Mouse (Mus musculus) B cell, adult (primary cell): ENCODE results near the gene Olfr1224-ps1. TPM values are rescaled to one million over a fixed set of nuclear protein-coding genes. Genes with fewer than 3 reads are reported as not detected.

ENCODE experiments used
- total RNA-seq: library from RNA; stranded (reverse); gene quantifications from 4 replicates; pipeline ENCODE4 v1.2.4, GENCODE M21; 2023; ENCODE audit not compliant: inconsistent age

The Olfr1224-ps1 gene
- total RNA-seq, result not detected in 4 replicates

DNA sequence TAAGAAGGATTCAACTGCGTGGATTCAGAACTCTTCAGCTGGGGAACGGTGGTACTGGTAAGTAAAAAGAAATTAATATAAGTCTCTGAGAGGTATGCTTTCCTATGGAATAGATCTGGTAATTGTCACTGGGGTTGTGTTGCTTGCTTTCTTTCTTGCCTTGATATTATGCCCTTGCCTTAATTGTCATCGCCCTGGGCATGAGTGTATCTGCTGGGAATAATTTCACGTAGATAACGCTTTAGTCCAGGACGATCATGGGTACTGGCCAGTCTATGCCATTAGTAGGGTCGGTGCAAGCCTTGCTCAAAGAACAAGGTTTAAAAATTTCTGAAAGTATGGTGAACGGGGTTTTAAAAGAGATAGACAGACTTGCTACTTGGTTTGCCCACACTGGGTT lies at the start of gene Olfr1224-ps1:
TSS of gene Olfr1224-ps1 (minus strand) at position 101 of the 400 bp plus-strand sequence.

DNA sequence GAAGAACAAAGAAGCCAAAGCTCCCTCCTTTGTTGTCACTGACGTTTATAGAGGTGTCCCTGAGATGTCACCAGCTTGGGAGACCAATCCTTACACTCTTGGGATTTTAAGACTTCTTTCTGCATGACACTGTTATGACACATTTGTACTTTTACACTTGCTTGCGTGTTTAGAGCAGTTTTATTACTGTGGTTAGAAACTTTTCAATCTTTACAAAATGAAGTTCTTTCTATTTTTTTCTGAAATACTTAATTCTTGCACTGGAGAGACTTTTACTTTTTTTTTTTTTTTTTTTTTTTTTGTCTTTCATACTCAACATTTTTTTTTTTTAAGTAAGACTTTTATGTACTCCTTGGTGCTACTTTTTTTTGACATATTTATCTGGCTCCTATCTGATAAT lies 36.1 kb upstream of the Olfr1224-ps1 start, which contains the start of gene Olfr1226:
TSS of gene Olfr1226 (minus strand) at position 101 of the 400 bp plus-strand sequence.

DNA sequence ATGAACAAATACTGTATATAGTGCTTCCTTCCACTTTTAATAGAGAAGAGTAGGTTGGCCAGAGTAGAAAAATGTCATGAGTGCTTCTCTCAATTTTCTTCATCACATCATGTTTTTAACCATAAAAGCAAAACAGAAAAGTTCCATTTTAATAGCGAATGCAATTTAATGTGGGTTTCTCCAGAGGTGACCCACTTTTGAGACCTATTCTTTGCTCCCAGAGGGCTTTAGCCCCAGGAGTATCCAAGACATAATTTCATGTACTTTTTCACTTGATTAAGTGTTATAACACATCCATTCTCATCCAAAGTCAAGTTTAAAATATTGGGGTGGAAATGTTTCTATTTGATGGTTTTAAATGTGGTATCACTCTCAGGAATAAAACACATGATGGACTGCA lies 10.7 kb upstream of the Olfr1224-ps1 start, which contains the start of gene Olfr1225:
TSS of gene Olfr1225 (minus strand) at position 101 of the 400 bp plus-strand sequence.

DNA sequence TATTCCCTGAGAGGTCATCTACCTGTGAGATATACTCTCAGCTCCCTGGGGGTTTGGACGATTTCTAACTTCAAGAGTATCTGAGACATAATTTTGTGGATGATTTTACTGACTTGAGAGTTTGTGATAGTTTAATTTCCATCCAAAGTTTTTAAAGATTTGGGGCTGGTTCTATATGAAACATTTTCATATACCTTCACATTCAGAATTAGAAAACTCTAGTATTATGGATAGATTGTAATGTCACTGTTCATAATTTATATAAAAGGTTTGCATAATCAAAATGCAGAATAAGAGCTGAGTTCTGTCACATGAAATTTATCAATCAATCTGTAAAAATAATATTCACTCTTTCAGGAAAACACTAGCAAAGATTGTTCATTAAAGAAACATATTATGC lies 12.4 kb downstream of the Olfr1224-ps1 start, which contains the start of gene Olfr1223:
TSS of gene Olfr1223 (minus strand) at position 101 of the 400 bp plus-strand sequence.

GRCm38 (mm10) chr2:89132954-89133353 lies 30.9 kb downstream of the Olfr1224-ps1 start, which contains the start of gene Olfr1222:
Gene Olfr1222, minus strand, starts transcription at chr2:89133054.

DNA sequence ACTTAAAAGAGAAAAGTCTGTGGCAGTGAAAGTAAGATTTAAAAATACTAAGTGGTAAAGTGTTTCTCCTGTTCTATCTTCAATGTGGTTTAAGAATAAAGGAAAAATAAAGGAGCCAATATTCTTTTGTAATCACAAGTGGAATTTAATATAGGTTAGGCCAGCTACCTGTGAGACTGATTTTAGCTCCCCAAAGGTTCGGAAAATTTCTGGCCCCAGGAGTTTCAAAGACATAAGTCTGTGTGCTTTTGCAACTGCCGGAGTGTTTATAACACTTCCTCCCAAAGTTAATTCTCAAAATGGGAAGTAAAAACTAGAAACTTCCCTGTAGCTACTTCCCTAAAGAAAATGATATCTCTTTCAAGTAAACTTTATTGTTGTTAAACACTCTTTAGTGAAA lies 46.7 kb downstream of the Olfr1224-ps1 start, which contains the start of gene Olfr1221:
TSS of gene Olfr1221 (minus strand) at position 101 of the 400 bp plus-strand sequence.

DNA sequence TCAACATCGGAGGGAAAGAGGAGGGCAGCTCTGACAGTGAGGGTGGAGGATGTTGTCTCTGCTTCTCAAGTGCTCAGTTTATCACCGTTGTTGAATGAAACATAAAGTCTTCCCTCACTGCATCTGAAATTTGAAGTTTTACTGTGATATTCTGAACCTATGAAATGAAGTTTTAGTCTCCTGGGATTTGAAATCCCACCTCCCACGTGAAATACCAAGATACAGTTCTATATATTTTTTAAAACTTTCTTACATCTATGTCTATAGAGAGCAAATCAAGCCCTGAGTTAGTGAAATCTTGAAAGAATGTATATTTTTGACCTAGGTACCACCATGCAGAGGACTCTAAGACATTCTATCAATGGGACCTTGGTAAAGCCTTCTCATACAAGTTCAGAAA lies 57.2 kb downstream of the Olfr1224-ps1 start, which contains the start of gene Olfr1220:
TSS of gene Olfr1220 (minus strand) at position 101 of the 400 bp plus-strand sequence.

Other genes starting within 250 kb of the Olfr1224-ps1 start
- gene Olfr1209, start 248.9 kb downstream of the Olfr1224-ps1 start, total RNA-seq, result not detected in 4 replicates
- gene Olfr1211, start 226.0 kb downstream of the Olfr1224-ps1 start, total RNA-seq, result not detected in 4 replicates
- gene Olfr1212, start 210.1 kb downstream of the Olfr1224-ps1 start, total RNA-seq, result not detected in 4 replicates
- not detected in 4 replicates for gene Gm13762, start 183.8 kb downstream of the Olfr1224-ps1 start, total RNA-seq
- gene Olfr1214, start 171.4 kb downstream of the Olfr1224-ps1 start, total RNA-seq, result not detected in 4 replicates
- not detected in 4 replicates for gene Olfr1215, start 157.1 kb downstream of the Olfr1224-ps1 start, total RNA-seq
- gene Olfr1216, start 145.8 kb downstream of the Olfr1224-ps1 start, total RNA-seq, result not detected in 4 replicates
- not detected in 4 replicates for gene Olfr1217, start 132.0 kb downstream of the Olfr1224-ps1 start, total RNA-seq
- gene Olfr1218, start 102.9 kb downstream of the Olfr1224-ps1 start, total RNA-seq, result not detected in 4 replicates
- not detected in 4 replicates for gene Olfr1219, start 80.6 kb downstream of the Olfr1224-ps1 start, total RNA-seq
- not detected in 4 replicates for gene Olfr1220, start 57.3 kb downstream of the Olfr1224-ps1 start, total RNA-seq
- not detected in 4 replicates for gene Olfr1221, start 46.8 kb downstream of the Olfr1224-ps1 start, total RNA-seq
- gene Olfr1222, start 31.0 kb downstream of the Olfr1224-ps1 start, total RNA-seq, result not detected in 4 replicates
- gene Olfr1223, start 12.5 kb downstream of the Olfr1224-ps1 start, total RNA-seq, result not detected in 4 replicates
- gene Olfr1225, start 10.6 kb upstream of the Olfr1224-ps1 start, total RNA-seq, result not detected in 4 replicates
- gene Olfr1226, start 36.0 kb upstream of the Olfr1224-ps1 start, total RNA-seq, result not detected in 4 replicates
- not detected in 4 replicates for gene Olfr1228, start 90.0 kb upstream of the Olfr1224-ps1 start, total RNA-seq
- not detected in 4 replicates for gene Olfr1229, start 123.9 kb upstream of the Olfr1224-ps1 start, total RNA-seq
- not detected in 4 replicates for gene Olfr1230, start 133.2 kb upstream of the Olfr1224-ps1 start, total RNA-seq
- not detected in 4 replicates for gene Olfr1231, start 143.0 kb upstream of the Olfr1224-ps1 start, total RNA-seq
- gene Olfr1232, start 165.6 kb upstream of the Olfr1224-ps1 start, total RNA-seq, result not detected in 4 replicates
- not detected in 4 replicates for gene Olfr1233, start 178.3 kb upstream of the Olfr1224-ps1 start, total RNA-seq
- not detected in 4 replicates for gene Olfr1234, start 200.8 kb upstream of the Olfr1224-ps1 start, total RNA-seq
- 0.09 TPM in 1 of 4 replicates, not detected in the others for gene Olfr1238, start 245.6 kb upstream of the Olfr1224-ps1 start, total RNA-seq